Mouse (Mus musculus): Measurements from ENCODE around the gene Itga11. TPM values are rescaled to one million over a fixed set of nuclear protein-coding genes. Genes with fewer than 3 reads are reported as not detected.
A peak's percentile ranks its signal among the peaks of the same experiment; 100 is the strongest.

Itga11 gene
- 2.3 and 3.0 TPM in 2 replicates for polyA plus RNA-seq (2016; fragmentation: Nextera tagmentation; extraction: Ambion mirVana)

DNA sequence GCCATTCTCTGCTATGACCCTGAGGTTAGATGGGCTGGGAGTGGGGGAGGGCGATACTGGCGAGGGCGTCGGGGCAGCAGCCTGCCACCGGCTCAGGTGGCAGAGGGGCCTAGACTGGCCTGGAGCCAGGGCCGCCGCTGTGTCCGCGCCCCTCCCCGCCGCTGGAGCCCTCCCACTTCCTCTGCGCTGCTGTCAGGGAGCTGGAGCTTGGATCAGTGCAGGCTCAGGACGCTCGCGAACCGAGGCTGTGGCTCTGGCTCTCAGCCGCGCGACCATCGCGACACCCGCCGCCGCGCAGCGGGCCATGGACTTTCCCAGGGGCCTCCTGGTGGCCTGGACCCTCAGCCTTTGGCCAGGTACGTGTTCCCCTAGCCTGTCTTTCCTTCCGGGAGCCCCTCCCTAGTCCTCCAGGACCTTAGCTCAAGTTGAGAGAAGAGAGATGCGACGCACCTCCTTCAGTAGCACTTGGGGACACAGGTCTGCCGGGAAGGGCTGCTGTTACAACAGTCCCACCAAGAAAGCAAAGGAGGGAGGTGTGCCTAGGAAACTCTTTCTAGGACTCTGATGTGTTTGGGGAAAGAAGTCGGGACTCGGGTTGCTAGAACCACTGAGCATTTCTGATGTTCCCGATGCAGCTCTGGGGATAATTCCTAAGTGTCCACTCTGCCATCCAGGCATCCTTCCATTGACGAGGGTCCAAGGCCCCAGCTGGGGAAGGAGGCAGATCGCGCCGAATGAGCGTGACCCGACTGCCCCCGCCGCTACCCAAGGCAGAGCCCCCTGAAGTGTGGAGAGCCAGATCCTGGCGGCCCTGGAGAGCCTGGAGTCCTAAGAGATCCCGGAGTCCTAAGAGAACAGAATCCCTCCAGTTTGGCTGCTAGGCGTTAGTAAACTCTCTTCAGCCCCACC lies at the start of gene Itga11:
TSS of gene Itga11 (plus strand) at position 186 of the 909 bp plus-strand sequence.
- peak; percentile 60 for DNase-seq (ENCODE audit: low spot score)
- under 1% methylated on average over 45 of the region's 45 CpGs for WGBS
- Histone ChIP-seq H3K9me3 (no peaks in the 10 kb centered on the region), H3K27ac (peak within 1 kb of the TSS; percentile 72), H3K36me3 (no peaks in the 10 kb centered on the region), H3K27me3 (ENCODE audit: insufficient read depth, poor library complexity, severe bottlenecking) (peaks cover 67% of the 10 kb centered on the region), H3K4me1 (replicated peaks) (peaks cover 24% of the 10 kb centered on the region), H3K4me3 (peak within 1 kb of the TSS; percentile 55)

- Histone ChIP-seq H3K4me3 (no peak overlapping the region), H3K27me3 (ENCODE audit: insufficient read depth, poor library complexity, severe bottlenecking) (no peaks in the 10 kb centered on the region), H3K4me1 (replicated peaks) (peaks cover 3% of the 10 kb centered on the region), H3K36me3 (no peaks in the 10 kb centered on the region), H3K27ac (no peak overlapping the region), H3K9me3 (no peaks in the 10 kb centered on the region)
- 84% methylated on average over 10 of the region's 10 CpGs for WGBS
- DNase-seq (ENCODE audit: low spot score) = no peak
These were observed 46.9 kb upstream of the Itga11 start for GRCm38 (mm10) chr9:62630631-62631240.

DNA sequence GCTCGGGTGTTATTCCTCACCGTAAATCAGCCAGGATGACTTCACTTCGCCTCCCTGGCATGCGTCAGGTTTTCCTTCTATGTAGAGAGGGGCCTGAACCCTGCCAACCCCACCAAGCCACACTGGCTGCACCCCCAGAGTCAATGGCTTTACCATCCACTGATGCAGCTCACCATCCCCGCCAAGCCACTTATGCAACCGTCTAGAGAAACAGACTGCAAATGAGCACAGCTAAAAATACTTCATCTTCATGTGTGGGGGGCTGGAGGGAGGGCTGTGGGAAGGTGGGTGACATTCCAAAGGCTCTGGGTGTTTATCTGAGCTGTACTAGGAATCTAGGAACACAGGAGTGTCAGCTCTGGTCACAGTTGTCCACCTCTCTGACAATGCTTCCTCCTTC lies 45.2 kb upstream of the Itga11 start:
- Histone ChIP-seq H3K4me1 (replicated peaks) (peaks cover 2% of the 10 kb centered on the region), H3K9me3 (no peaks in the 10 kb centered on the region), H3K4me3 (no peak overlapping the region), H3K36me3 (no peaks in the 10 kb centered on the region), H3K27me3 (ENCODE audit: insufficient read depth, poor library complexity, severe bottlenecking) (no peaks in the 10 kb centered on the region), H3K27ac (no peak overlapping the region)
- no peak for DNase-seq (ENCODE audit: low spot score)
- WGBS = 90% methylated on average over 6 of the region's 6 CpGs

DNA sequence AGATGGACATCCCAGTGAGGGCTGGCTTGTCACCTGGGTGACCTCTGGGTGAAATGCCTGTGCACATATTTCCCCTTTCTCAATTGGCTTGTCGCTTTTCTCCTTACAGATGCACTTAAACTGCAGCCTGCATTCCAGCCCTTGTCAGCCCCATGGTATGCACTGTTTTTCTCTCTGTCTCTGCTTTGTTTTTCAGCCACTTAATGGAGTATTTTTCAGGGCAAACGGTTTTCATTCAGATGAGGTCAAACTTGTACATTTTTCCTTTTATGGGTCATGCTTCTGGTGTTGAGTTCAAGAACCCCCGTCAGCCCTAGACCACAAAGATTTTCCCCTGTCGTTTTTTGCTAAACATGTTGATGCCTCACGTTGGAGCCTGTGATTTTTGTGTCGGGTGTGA lies 39.6 kb upstream of the Itga11 start:
- no peaks in the 10 kb centered on the region for H3K27me3 ChIP-seq (ENCODE audit: insufficient read depth, poor library complexity, severe bottlenecking)
- H3K27ac ChIP-seq = no peak overlapping the region
- no peak for DNase-seq (ENCODE audit: low spot score)
- H3K4me3 ChIP-seq = no peak overlapping the region
- H3K4me1 ChIP-seq (replicated peaks) = peaks cover 8% of the 10 kb centered on the region; the same call in 1 of the 2 replicates
- H3K36me3 ChIP-seq = no peaks in the 10 kb centered on the region
- no peaks in the 10 kb centered on the region for H3K9me3 ChIP-seq
- 56% methylated on average over 6 of the region's 6 CpGs for WGBS

GRCm38 (mm10) chr9:62639686-62640085 lies 37.9 kb upstream of the Itga11 start:
- Histone ChIP-seq H3K27me3 (ENCODE audit: insufficient read depth, poor library complexity, severe bottlenecking) (no peaks in the 10 kb centered on the region), H3K36me3 (no peaks in the 10 kb centered on the region), H3K9me3 (no peaks in the 10 kb centered on the region), H3K4me3 (no peak overlapping the region), H3K27ac (no peak overlapping the region), H3K4me1 (replicated peaks) (peaks cover 8% of the 10 kb centered on the region; the same call in 1 of the 2 replicates)
- DNase-seq (ENCODE audit: low spot score) = no peak
- WGBS = 63% methylated on average over 4 of the region's 4 CpGs

DNA sequence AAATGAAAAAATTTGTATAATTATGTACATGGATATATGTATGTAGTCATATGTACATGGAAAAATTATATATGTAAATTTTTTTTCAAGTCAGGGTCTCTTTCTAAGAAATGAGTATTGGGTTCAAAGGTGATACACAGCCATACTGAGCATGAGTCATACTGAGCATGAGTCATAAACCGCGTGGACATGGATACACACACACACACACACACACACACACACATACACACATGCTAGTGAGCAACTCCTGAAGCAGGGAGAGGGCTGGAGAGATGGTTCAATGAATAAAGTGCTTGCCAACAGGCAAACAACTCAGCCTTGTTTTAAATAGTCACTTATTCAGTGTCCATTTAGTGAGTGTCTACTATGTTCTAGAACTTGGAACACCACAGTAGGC lies 37.4 kb upstream of the Itga11 start:
- DNase-seq (ENCODE audit: low spot score) = no peak
- no peak overlapping the region for H3K4me3 ChIP-seq
- no peaks in the 10 kb centered on the region for H3K9me3 ChIP-seq
- peaks cover 8% of the 10 kb centered on the region; the same call in 1 of the 2 replicates for H3K4me1 ChIP-seq (replicated peaks)
- 98% methylated on average over 2 of the region's 2 CpGs for WGBS
- H3K27ac ChIP-seq = no peak overlapping the region
- H3K27me3 ChIP-seq (ENCODE audit: insufficient read depth, poor library complexity, severe bottlenecking) = no peaks in the 10 kb centered on the region
- no peaks in the 10 kb centered on the region for H3K36me3 ChIP-seq

GRCm38 (mm10) chr9:62645716-62646400 lies 31.8 kb upstream of the Itga11 start:
- Histone ChIP-seq H3K4me3 (no peak overlapping the region), H3K27ac (0 out of 2 replicates have a peak overlapping the region, but pooled peaks have one; percentile 6), H3K36me3 (no peaks in the 10 kb centered on the region), H3K27me3 (ENCODE audit: insufficient read depth, poor library complexity, severe bottlenecking) (no peaks in the 10 kb centered on the region), H3K4me1 (replicated peaks) (peaks cover 15% of the 10 kb centered on the region), H3K9me3 (no peaks in the 10 kb centered on the region)
- DNase-seq (ENCODE audit: low spot score) = no peak
- WGBS = 85% methylated on average over 6 of the region's 6 CpGs

- 58% methylated on average over 7 of the region's 7 CpGs for WGBS
- no peaks in the 10 kb centered on the region for H3K9me3 ChIP-seq
- H3K36me3 ChIP-seq = no peaks in the 10 kb centered on the region
- H3K27me3 ChIP-seq (ENCODE audit: insufficient read depth, poor library complexity, severe bottlenecking) = no peaks in the 10 kb centered on the region
- peak; percentile 11 for DNase-seq (ENCODE audit: low spot score)
- H3K27ac ChIP-seq = 0 out of 2 replicates have a peak overlapping the region, but pooled peaks have one; percentile 6
- H3K4me3 ChIP-seq = no peak overlapping the region
- peaks cover 15% of the 10 kb centered on the region for H3K4me1 ChIP-seq (replicated peaks)
These were observed 30.9 kb upstream of the Itga11 start for GRCm38 (mm10) chr9:62646721-62647183.

DNA sequence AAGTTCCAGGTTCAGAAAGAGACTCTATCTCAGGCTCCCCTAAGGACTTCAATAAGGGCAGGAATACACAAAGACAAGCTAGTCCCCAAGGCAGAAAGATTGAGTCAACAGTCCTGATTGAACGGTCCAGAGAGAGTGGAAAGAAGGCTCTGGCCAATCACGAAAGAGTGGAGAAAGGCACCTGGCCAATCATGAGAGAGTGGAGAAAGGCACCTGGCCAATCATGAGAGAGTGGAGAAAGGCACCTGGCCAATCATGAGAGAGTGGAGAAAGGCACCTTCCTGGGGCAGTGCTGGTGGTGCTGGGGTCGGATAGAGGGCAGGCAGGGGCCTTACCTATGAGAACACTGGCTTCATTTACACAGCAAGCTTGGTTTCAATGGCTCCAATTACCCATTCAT lies 28.2 kb upstream of the Itga11 start:
- Histone ChIP-seq H3K36me3 (no peaks in the 10 kb centered on the region), H3K4me3 (no peak overlapping the region), H3K27me3 (ENCODE audit: insufficient read depth, poor library complexity, severe bottlenecking) (no peaks in the 10 kb centered on the region), H3K9me3 (no peaks in the 10 kb centered on the region), H3K4me1 (replicated peaks) (peaks cover 18% of the 10 kb centered on the region), H3K27ac (no peak overlapping the region)
- DNase-seq (ENCODE audit: low spot score) = no peak
- 81% methylated on average over 3 of the region's 3 CpGs for WGBS

GRCm38 (mm10) chr9:62650764-62651163 lies 26.9 kb upstream of the Itga11 start:
- H3K9me3 ChIP-seq = no peaks in the 10 kb centered on the region
- H3K4me3 ChIP-seq = no peak overlapping the region
- WGBS = 87% methylated on average over 6 of the region's 6 CpGs
- no peaks in the 10 kb centered on the region for H3K27me3 ChIP-seq (ENCODE audit: insufficient read depth, poor library complexity, severe bottlenecking)
- no peak overlapping the region for H3K27ac ChIP-seq
- H3K36me3 ChIP-seq = no peaks in the 10 kb centered on the region
- no peak for DNase-seq (ENCODE audit: low spot score)
- H3K4me1 ChIP-seq (replicated peaks) = peaks cover 24% of the 10 kb centered on the region

DNA sequence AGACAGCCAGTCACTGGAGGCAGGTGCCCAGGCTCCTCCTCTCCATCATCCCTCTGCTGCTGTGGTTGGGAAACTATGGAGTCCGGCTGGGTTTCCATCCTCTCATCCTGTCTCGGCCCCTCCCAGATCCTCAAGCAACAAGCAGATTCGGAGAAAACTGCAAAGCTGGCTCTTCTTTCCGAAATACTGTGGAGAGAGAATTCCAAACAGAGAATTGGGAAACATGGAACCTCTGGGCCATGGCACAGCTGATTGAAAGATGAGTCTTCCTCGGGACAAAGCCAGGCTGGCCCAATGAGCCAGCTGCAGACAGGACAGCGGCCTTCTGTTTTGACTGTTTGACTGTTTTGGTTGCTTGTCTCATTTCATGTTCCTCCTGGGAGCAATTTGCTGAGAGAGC lies 23.3 kb upstream of the Itga11 start:
- 0 out of 2 replicates have a peak overlapping the region, but pooled peaks have one; percentile 12 for H3K27ac ChIP-seq
- no peaks in the 10 kb centered on the region for H3K36me3 ChIP-seq
- peaks cover 10% of the 10 kb centered on the region; the same call in 1 of the 2 replicates for H3K4me1 ChIP-seq (replicated peaks)
- WGBS = 66% methylated on average over 6 of the region's 6 CpGs
- H3K27me3 ChIP-seq (ENCODE audit: insufficient read depth, poor library complexity, severe bottlenecking) = no peaks in the 10 kb centered on the region
- no peak overlapping the region for H3K4me3 ChIP-seq
- no peaks in the 10 kb centered on the region for H3K9me3 ChIP-seq
- no peak for DNase-seq (ENCODE audit: low spot score)

GRCm38 (mm10) chr9:62658016-62658415 lies 19.6 kb upstream of the Itga11 start:
- H3K36me3 ChIP-seq = no peaks in the 10 kb centered on the region
- no peaks in the 10 kb centered on the region for H3K9me3 ChIP-seq
- no peak overlapping the region for H3K27ac ChIP-seq
- H3K4me3 ChIP-seq = no peak overlapping the region
- DNase-seq (ENCODE audit: low spot score) = no peak
- WGBS = 83% methylated on average over 3 of the region's 3 CpGs
- no peaks in the 10 kb centered on the region for H3K27me3 ChIP-seq (ENCODE audit: insufficient read depth, poor library complexity, severe bottlenecking)
- H3K4me1 ChIP-seq (replicated peaks) = peaks cover 10% of the 10 kb centered on the region; the same call in 1 of the 2 replicates

Data from hindbrain, embryonic 10.5 days (tissue).